Mouse (Mus musculus) MEL (cell line): ENCODE data around the gene Scfd2.

Source experiments
- CTCF ChIP-seq, 3 experiments: IDR thresholded peaks in 2 of 3; conservative IDR thresholded peaks in 1 of 3; 2 replicates each; pipeline ENCODE4 v1.5.1; 2011 to 2012; ENCODE audit warnings: low read length in 3 of 3, low read depth in 2 of 3, mild to moderate bottlenecking in 2 of 3, improper control_type of control experiment in 1 of 3, inconsistent platforms in 1 of 3, mixed read lengths in 1 of 3, moderate library complexity in 1 of 3; ENCODE audit not compliant: control insufficient read depth in 1 of 3, insufficient read depth in 1 of 3, poor library complexity in 1 of 3, severe bottlenecking in 1 of 3
- GATA1 ChIP-seq: IDR thresholded peaks from 2 replicates; pipeline ENCODE4 v1.6.1; 2011; ENCODE audit warnings: low read depth, low read length, improper control_type of control experiment
- KAT2A ChIP-seq: conservative IDR thresholded peaks from 2 replicates; pipeline ENCODE4 v1.6.1; 2012; ENCODE audit warnings: low read depth, low read length, improper control_type of control experiment, inconsistent platforms
- NELFE ChIP-seq: IDR thresholded peaks from 2 replicates; pipeline ENCODE4 v1.6.1; 2011; ENCODE audit warnings: low read depth, low read length, improper control_type of control experiment
- POLR2A ChIP-seq, 2 experiments: IDR thresholded peaks; 2 replicates each; pipeline ENCODE4 v1.6.1; 2011 to 2012; ENCODE audit warnings: low read length in 2 of 2, mild to moderate bottlenecking in 2 of 2, control low read depth in 1 of 2, improper control_type of control experiment in 1 of 2, low read depth in 1 of 2, moderate library complexity in 1 of 2; ENCODE audit not compliant: control insufficient read depth in 1 of 2, insufficient read depth in 1 of 2, poor library complexity in 1 of 2
- TCF12 ChIP-seq: IDR thresholded peaks from 2 replicates; pipeline ENCODE4 v1.6.1; 2014; ENCODE audit warnings: low read depth, mild to moderate bottlenecking, inconsistent platforms, low read length, improper control_type of control experiment, moderate library complexity
- USF2 ChIP-seq, 2 experiments: IDR thresholded peaks; 2 replicates each; pipeline ENCODE4 v1.6.1; 2011 to 2012; ENCODE audit warnings: improper control_type of control experiment in 2 of 2, low read length in 2 of 2, borderline replicate concordance in 1 of 2, inconsistent platforms in 1 of 2, low read depth in 1 of 2, mild to moderate bottlenecking in 1 of 2; ENCODE audit not compliant: insufficient read depth in 1 of 2

DNA sequence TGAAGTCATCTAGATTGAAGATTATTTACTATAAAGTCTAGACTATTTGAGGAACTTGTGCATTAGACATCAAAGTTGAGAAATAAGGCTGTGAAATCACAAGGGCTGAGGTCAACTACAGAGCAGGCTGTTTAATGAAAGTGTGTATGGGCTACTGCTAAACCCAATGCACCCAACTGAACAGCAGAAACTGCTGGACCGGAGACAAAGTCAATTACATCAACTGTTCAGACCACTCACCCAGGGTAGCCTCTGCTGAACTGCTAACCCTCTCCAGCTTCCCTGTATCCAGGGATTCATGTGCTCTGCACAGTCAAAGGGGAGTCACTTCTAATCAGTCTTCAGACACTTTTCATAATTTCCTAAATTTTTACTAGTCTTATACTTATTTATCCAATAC, 292.2 kb downstream of the Scfd2 start:
- TF ChIP-seq NELFE (no peak), CTCF (IDR thresholded peaks at IDR 0.05 in 2 of 3, conservative IDR thresholded peaks at IDR 0.05 in 1 of 3; ENCODE audit: control insufficient read depth in 1 of 3, insufficient read depth in 1 of 3, low read depth in 2 of 3, low read length in 3 of 3, poor library complexity in 1 of 3, severe bottlenecking in 1 of 3) (no peak), POLR2A (IDR thresholded peaks at IDR 0.05; ENCODE audit: control insufficient read depth in 1 of 2, insufficient read depth in 1 of 2, low read depth in 1 of 2, low read length in 2 of 2, poor library complexity in 1 of 2) (no peak), KAT2A (no peak), GATA1 (no peak), USF2 (IDR thresholded peaks at IDR 0.05; ENCODE audit: borderline replicate concordance in 1 of 2, insufficient read depth in 1 of 2, low read depth in 1 of 2, low read length in 2 of 2) (no peak), TCF12 (no peak)
